Mouse (Mus musculus): ENCODE data around the gene Uchl5.

The Uchl5 gene

DNA sequence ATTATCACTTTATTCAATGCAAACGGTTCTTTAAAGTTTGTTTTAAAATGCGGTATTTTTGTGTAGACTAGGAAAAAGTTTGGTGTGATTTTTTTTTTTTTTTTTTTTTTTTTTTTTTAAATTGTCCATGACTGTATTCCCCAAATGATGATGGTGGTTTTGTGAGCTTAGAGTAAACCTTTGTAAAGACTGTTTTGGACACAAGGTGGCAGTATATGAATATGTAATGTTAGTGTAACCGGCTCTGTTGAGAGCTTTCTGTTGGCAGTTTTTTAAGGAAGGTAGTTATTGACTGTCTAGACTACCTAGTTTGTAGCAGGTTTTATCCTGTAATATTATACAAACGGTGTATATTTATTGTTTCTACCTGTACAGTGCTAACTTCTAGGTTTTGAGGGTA, 26.5 kb downstream of the Uchl5 start:
- no peak for DNase-seq

DNA sequence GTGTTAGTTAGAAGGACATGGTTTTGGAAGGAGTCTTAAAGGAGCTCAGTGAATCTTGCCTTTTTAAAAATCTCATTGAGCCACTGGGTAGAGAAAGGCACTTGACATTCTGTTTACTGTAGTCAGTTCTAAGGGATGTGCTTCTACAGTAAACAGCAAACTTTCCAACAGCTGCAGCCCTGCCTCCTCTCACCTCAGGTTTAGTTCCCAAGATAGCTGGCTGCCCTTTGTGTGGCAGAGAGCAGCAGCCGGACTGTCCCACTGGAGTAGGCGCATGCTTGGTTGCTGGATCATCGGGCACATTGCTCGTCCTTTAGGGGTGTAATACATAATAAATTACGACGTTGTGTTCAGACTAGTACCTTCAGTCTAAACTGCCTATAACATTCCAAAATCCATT, 32.0 kb downstream of the Uchl5 start:
- no peak for DNase-seq

DNA sequence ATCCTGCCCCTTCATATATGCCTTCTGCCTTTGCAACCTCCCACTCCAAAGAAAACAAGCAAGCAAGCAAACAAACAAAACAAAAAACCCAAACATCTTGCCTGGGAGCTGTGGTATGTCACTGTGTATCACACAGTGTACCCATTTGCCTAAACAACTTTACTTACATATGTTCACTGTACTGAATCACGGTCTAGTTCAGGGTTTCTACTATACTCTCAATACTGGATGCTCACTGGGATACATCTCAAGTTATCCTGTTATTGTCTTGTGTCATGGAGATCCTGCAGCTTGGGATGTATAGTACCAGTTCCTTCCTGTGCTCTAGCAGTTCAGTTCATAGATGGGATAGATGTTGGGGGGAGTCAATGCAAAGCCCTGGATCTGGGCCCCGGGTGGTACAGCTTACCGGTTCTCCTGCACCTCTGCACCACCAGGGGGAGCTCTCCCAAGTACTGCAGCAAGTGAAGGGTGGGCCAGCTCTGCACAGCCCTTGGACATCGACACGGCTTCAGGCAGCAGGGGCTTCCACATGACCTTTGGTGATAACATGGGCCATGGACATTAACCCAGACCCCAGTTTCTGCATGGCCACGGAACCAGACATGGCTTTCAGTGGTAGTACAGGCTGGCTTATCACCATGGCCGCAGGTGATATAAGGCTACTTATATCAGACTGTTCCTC, 36.7 kb downstream of the Uchl5 start:
- DNase-seq = peak; percentile 44 to 65

DNA sequence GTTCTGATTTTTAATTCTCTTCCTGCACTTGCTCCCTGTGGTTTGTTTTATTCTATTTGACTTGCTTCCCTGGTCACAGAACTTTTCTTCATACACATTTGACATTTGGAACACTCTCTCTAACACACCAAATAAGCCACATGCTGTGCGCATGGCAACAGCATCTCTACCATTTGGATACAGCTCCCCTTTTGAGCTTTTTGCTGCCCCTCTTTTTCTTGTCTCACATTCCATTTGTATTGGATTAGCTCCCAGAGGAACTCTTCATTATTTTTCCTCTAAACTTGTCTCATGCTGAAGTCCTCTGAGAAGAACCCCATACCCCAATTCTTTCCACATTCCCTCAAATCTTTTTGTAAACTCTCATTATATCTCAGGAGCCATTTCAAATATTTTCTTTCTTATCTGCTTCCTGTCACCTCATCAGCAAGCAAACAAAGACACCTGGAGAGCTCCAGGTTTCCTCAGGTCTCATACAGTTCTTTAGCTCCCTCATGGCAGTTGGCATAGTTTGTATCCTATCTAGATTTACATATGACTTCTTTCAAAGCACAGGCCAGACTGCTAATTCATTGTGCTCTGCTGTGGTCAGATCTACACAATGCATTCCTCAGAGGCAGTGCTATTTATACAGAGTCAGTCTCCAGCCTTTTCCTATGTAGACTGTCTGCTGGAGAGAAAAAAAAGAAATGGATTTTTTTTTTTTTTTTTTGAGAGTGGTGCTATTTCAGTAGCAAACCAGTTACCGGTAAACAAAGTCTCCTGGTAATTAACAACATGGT, 43.2 kb downstream of the Uchl5 start:
- DNase-seq = no peak

DNA sequence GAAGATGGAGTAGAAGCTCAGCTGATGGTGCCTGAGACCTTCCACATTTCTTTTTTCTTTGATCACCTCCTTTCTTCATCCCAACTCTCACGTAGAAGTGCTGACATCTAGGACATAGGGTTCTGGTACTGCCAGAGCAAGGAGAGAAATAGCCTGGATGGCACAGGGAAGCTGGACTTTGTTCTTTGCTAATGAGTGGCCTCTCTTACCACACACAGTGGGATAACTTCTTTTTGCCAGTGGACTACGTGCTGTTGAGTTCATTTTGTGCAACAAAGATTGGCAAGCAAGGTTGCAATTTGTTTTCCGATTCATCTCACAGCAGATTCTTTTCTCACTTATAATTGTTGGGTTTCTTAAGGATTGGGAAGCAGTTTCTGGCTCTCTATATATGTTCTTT, 45.6 kb downstream of the Uchl5 start:
- no peak for DNase-seq

DNA sequence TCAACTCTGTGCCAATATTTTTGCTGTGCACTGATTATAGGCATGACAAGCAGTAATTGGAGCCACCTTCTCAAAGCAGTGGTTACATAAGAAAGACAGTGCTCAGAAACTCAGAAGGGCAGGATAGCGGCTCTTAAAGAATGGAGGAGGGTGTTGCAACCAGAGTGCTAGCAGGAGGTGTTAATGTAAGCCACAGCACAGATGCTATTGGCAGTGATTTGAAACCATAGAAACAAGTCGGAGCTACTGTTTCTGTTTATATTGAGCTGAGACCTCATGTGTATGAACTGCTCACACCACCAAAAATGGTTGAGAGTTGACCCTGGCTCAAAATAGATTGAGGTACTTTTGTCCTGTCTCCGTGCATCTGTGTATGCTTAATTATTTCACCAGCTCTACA, 53.6 kb downstream of the Uchl5 start:
- DNase-seq = no peak

DNA sequence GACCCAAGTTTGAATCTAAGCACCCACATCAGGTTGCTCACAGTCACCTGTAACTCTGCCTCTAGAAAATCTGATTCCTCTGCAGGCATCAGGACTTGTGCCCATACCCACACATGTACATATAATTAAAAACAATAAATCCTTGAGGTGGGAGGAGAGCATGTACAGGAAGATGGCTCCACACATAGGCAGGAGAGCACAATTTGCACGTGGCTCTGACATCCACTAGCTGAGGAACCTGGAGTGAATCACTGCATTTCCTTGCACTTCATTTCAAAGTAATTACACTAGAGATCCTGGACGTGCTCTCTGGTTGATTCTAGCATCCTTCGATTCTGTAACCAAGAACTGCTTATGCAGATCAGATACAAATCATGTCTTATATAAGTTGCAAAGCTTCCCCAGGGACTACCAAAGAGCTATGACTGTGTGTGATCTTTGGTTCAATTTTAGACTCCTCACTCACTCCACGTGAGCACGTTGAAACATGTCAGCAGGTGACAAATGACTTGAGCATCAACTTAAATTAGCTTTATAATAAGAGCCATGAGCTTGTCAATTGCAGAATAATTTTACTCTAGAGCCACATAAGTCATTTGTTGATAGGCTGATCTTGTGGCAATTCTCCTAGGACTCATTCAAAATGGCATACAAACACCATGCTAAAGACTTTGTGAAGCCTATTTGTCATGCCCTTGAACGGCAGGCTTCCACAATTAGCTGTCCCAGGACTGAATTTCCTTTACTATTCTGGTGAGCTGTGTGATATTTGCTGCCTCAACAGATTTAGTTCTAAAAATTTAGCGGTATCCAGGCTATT, 59.5 kb downstream of the Uchl5 start:
- DNase-seq = no peak

DNA sequence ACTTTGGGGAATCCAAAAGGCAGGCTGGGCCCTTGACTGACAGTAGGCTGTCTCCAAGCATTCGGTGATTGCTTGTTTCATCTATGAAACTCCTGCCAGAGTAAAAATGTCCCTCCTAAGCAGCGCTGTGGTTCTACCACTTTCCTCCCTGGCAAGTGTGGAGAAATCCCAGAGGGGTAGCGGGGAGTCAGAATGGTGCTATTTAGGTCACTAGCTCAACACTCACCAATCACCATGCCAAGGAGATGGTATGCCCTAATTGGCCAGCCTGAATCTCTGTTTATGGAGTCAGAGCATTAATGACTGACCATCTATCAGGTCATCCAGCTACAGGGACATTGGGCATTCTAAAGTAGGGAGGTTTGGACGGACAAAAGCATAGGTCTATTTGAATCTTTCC, 60.6 kb downstream of the Uchl5 start:
- DNase-seq = no peak

DNA sequence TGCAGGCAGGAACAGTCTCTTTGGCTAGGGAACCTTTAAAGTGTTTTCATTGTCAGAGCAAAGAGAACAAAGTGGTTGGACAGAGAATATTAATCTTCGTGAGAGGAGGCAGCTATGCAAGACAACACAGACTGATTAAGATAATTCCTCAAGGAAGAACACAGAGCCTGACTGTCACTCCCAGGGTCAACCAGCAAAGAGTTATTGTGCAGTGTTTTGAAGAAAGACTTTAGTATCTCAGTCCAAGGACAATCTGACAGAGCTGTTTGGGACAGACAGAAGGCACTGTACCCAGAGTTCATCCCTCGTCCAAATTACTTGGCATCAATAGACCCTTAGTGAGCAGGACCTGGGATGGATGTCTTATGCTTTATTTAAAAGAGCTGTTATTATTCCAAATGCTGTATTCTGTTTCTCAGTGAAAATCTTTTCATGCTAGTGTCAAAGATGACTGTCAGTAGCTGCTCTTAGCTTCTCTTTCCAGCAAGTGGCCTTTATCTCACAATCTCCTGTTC, 61.9 kb downstream of the Uchl5 start:
- no peak for DNase-seq

DNA sequence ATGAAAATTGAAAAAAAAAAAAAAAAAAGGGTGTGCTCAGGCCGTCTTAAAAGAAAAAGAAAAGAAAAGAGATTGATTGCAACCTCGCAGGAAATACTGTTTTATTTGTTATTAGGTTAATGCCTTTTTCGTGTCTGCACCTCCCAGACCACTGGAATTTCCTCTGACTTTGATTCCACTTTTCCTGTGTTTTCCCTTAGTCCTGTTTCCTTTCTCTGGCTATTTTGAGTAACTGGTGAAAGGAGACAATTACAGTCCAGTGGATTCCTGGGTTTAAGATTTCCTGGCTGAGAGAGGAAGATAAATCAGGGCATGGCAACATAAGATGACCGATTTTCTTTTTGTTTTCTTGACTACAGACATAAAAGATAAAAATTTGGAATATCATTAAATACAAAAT, 75.3 kb downstream of the Uchl5 start:
- DNase-seq = no peak

DNA sequence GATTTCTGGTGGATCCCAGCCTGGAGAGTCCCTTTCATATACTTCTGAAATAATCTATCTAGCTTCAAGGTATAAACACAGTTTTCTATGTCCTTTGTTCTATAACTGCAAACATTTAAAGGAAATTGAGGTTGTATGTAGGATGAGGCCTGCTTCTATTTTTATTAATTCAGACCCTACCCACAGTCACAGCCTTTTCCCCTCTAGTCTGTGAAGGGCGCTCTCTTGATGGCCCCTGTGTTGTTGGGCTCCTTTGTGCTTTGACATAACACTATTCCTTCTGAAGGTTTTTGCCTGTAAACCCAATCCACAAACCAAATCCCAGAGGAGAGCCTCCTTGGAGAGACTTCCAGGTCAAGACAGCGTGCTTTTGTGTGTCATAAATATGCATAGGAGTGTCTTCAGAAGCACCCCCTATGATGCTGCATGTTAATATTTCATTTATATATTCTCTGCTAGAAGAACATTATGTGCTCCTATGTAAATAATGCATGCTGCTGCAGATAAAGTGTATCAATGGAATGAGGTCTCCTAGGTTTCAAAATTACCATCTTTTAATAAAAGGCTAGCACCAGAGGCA, 75.8 kb downstream of the Uchl5 start:
- DNase-seq = no peak

DNA sequence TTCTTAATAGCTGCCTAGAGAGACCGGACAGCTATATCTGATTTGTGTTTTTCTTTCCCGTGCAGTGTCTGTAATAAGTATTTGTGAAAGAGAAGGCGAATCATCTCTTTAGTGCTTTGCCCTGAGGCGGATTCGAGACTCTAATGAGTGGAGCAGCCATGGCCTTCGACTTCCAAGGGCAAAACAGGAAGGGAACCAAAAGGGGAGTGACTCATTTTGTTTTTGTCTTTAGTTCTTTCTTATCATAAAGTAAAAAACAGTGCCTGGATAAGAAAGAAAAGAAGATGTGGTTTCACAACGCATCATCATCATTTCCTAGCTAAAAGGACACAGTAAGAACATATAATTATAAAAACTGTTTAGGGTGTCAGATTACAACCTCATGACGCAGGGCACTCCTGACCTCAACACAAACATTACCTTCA, 76.6 kb downstream of the Uchl5 start:
- DNase-seq = no peak

DNA sequence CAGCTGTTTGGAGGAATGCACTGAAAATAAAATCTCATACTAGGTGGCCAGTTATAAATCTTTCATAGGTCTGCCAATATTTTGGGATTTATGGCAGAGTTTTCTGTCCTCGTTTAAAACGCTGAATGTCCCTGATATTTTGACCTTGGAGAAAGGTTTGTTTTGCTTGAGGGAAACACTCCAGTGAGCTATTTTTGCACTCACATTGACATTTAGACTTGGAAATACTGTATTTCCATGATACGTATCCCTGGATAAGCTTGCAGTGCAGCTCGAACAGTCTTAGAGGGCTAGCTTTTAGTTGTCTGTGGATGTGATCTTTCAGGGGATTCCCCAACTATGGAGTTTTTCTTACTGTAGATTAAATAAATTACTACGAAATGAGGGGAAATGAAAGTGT, 78.6 kb downstream of the Uchl5 start:
- DNase-seq = no peak
